Mouse (Mus musculus) heart, embryonic 14.5 days (tissue): ENCODE results near the gene Ptk7. TPM values are rescaled to one million over a fixed set of nuclear protein-coding genes. Genes with fewer than 3 reads are reported as not detected.

Source experiments
- ATAC-seq: fragments of 200-750 bp; cut with Nextera tagmentation; 2 replicates; pipeline ENCODE4 v1.8.0; 2017; ENCODE audit warnings: low read depth, moderate TSS enrichment; ENCODE audit not compliant: insufficient number of reproducible peaks, insufficient read depth, low FRiP score
- H3K27ac ChIP-seq, 2 experiments: fragments of 200-500 bp in 1 of 2; fragments of 300-500 bp in 1 of 2; sonication (generic) in 1 of 2; replicated peaks in 1 of 2; 2 replicates each; pipeline ENCODE4 v1.5.1; 2012 to 2014; ENCODE audit warnings: low read depth in 2 of 2, low read length in 2 of 2, control low read depth in 1 of 2, mild to moderate bottlenecking in 1 of 2, mixed read lengths in 1 of 2; ENCODE audit not compliant: control insufficient read depth in 1 of 2, insufficient read depth in 1 of 2
- H3K27me3 ChIP-seq: fragments of 300-500 bp; sonication (generic); 2 replicates; pipeline ENCODE4 v1.6.1; 2014; ENCODE audit warnings: mild to moderate bottlenecking, low read length, control low read depth; ENCODE audit not compliant: control insufficient read depth, insufficient read depth
- H3K36me3 ChIP-seq: fragments of 300-500 bp; sonication (generic); 2 replicates; pipeline ENCODE4 v1.6.1; 2014; ENCODE audit warnings: mild to moderate bottlenecking, control low read depth, low read length, mixed read lengths; ENCODE audit not compliant: control insufficient read depth, insufficient read depth
- H3K4me1 ChIP-seq, 2 experiments: fragments of 200-500 bp in 1 of 2; fragments of 300-500 bp in 1 of 2; sonication (generic) in 1 of 2; 2 replicates each; pipeline ENCODE4 v1.6.1; 2012 to 2014; ENCODE audit warnings: low read length in 2 of 2, control low read depth in 1 of 2, mixed read lengths in 1 of 2; ENCODE audit not compliant: control insufficient read depth in 2 of 2, insufficient read depth in 2 of 2
- H3K4me2 ChIP-seq: fragments of 300-500 bp; sonication (generic); 2 replicates; pipeline ENCODE4 v1.6.1; 2014; ENCODE audit warnings: mild to moderate bottlenecking, low read length
- H3K4me3 ChIP-seq, 2 experiments: fragments of 200-500 bp in 1 of 2; fragments of 300-500 bp in 1 of 2; sonication (generic) in 1 of 2; 2 replicates each; pipeline ENCODE4 v1.5.1; 2012 to 2014; ENCODE audit warnings: low read length in 2 of 2, mild to moderate bottlenecking in 2 of 2, control low read depth in 1 of 2, low read depth in 1 of 2, moderate library complexity in 1 of 2; ENCODE audit not compliant: control insufficient read depth in 1 of 2, insufficient read depth in 1 of 2
- H3K9ac ChIP-seq: fragments of 300-500 bp; sonication (generic); 2 replicates; pipeline ENCODE4 v1.6.1; 2014; ENCODE audit warnings: mild to moderate bottlenecking, low read length
- H3K9me3 ChIP-seq: fragments of 300-500 bp; sonication (generic); 2 replicates; pipeline ENCODE4 v1.6.1; 2016; ENCODE audit warnings: low read length, control low read depth; ENCODE audit not compliant: control insufficient read depth
- WGBS: fragments of 180-500 bp; shearing (Covaris S2); extraction: QIAGEN DNeasy Blood & Tissue Kit; methylation state at CpG from one replicate; pipeline ENCODE4 v1.1.7; 2014; 5-methylcytosine and 5-hydroxymethylcytosine counted together
- polyA plus RNA-seq: library from polyadenylated mRNA; unstranded; fragments of >200 nt; fragmentation: Nextera tagmentation; extraction: Ambion mirVana; gene quantifications from 2 replicates; pipeline ENCODE4 v1.2.1, GENCODE M21; 2014

Gene Ptk7
- polyA plus RNA-seq, 1 experiment from 2014 or later: 21.3 TPM

DNA sequence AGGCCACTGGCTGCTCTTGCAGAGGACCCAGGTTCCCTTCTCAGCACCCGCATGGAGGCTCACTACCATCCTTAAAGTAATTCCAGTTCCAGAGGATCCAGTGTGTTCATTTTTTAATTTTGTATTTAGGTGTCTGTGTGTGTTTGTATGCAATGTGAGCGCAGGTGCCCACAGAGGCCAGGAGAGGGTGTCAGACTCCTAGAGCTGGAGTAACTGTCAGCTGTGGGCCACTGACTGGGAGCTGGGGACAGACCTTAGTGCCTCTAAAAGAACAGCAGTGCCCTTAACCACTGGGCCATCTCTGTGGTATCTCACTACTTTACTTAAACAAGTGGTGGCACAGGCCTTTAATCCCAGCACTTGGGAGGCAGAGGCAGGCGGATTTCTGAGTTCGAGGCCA lies 26.1 kb downstream of the Ptk7 start:
- Histone ChIP-seq H3K9ac (no peak overlapping the region), H3K27me3 (no peaks in the 10 kb centered on the region), H3K27ac (no peak overlapping the region), H3K36me3 (0 out of 2 replicates have a peak, but pooled peaks cover under 1% of the 10 kb centered on the region), H3K4me2 (no peak overlapping the region), H3K4me3 (no peak overlapping the region), H3K9me3 (no peaks in the 10 kb centered on the region), H3K4me1 (peaks cover 16 to 28% of the 10 kb centered on the region in 2 experiments)
- 98% methylated on average over 4 of the region's 4 CpGs for WGBS
- no peak for ATAC-seq

DNA sequence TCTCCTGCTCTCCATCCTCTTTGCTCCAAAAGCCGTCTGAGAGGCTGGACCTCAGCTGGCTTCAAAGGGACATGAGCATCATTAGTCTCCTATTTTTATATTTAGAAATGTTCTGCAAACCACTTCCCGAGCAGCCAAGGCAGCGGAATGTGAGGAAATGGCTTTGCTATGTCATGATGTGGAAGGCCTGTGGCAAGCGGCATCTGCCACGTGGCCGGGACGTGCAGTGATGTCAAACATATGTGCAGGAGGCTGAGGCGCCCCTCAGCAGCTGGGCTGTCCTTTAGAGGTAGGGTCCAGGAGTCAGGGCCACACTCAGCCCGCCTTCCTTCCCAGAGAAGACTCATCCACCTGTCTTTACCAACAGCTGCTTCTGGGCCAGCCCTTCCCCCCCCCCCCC lies 27.1 kb downstream of the Ptk7 start:
- Histone ChIP-seq H3K9me3 (no peaks in the 10 kb centered on the region), H3K9ac (no peak overlapping the region), H3K4me3 (no peak overlapping the region), H3K27ac (peak overlapping the region; percentile 47 to 72; a peak in 3 of 4 replicates), H3K4me2 (no peak overlapping the region), H3K4me1 (peaks cover 16 to 31% of the 10 kb centered on the region in 2 experiments), H3K27me3 (no peaks in the 10 kb centered on the region), H3K36me3 (0 out of 2 replicates have a peak, but pooled peaks cover 11% of the 10 kb centered on the region)
- no peak; the same call in 1 of the 2 replicates for ATAC-seq
- 44% methylated on average over 9 of the region's 9 CpGs for WGBS

DNA sequence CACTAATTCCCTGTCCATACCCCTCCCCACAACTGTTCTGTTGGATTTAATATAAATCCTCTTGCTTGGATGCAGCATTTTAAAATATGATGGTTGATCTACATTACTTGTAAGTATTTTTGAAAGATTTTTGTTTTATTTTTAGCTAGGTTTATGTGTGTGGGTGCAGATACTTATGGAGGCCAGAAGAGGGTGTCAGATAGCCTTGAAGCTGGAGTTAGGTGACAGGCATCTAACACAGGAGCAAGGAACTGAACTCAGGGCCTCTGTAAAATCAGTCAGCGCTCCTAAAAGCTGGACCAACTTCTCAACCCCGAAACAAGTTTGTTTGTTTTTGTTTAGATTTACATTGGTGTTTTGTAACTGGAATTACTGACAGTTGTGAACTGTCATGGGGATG lies 28.7 kb downstream of the Ptk7 start:
- WGBS: 87% methylated on average over 2 of the region's 2 CpGs
- Histone ChIP-seq H3K27ac (no peak overlapping the region), H3K36me3 (0 out of 2 replicates have a peak, but pooled peaks cover 18% of the 10 kb centered on the region), H3K9me3 (no peaks in the 10 kb centered on the region), H3K4me2 (no peak overlapping the region), H3K4me3 (no peak overlapping the region), H3K27me3 (no peaks in the 10 kb centered on the region), H3K9ac (no peak overlapping the region), H3K4me1 (peaks cover 16 to 32% of the 10 kb centered on the region in 2 experiments)
- no peak for ATAC-seq

DNA sequence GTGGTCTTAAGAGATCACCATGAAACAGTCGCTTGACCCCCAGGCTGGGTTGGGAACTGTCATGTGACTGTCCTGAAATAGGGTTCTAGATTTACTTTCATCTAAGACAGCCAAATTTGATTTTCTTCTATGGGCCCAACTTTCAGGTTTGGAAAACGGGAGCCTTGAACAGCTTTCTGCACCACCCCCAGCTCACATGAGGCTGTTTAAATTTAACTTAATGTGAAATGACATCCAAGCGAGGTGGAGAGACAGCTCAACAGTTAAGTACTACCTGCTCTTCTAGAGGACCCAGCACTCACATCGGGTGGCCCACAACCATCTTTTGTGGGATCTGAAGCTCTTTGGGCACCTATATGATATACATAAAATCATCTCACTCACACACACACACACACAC lies 30.3 kb downstream of the Ptk7 start:
- WGBS: 81% methylated on average over 4 of the region's 4 CpGs
- no peak overlapping the region for H3K4me2 ChIP-seq
- no peak for ATAC-seq
- peaks cover 20 to 35% of the 10 kb centered on the region in 2 experiments for H3K4me1 ChIP-seq
- H3K4me3 ChIP-seq: no peak overlapping the region
- no peak overlapping the region for H3K9ac ChIP-seq
- no peak overlapping the region for H3K27ac ChIP-seq
- H3K27me3 ChIP-seq: no peaks in the 10 kb centered on the region
- 0 out of 2 replicates have a peak, but pooled peaks cover 18% of the 10 kb centered on the region for H3K36me3 ChIP-seq
- H3K9me3 ChIP-seq: no peaks in the 10 kb centered on the region

DNA sequence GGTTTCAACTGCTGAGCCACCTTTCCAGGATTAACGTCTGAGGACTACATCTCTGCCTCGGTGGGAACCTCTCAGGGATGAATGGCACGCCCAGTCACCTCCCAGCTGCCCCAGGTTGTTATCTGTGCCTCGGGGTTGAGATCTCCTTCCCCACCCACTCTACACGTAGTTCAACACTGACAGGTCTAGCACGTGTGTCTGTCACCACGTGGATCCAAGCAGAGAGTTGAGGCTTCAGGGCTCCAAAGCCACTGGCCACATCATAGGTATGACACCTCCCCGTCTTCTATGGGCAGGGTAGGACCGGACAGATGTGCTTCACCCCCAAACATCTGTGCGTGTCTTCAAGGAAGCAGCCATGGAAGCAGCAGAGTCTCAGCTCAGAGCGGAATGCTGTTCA lies 31.3 kb downstream of the Ptk7 start:
- no peak for ATAC-seq
- H3K4me3 ChIP-seq: no peak overlapping the region
- 0 out of 2 replicates have a peak, but pooled peaks cover 18% of the 10 kb centered on the region for H3K36me3 ChIP-seq
- no peak overlapping the region for H3K9ac ChIP-seq
- H3K27me3 ChIP-seq: no peaks in the 10 kb centered on the region
- no peak overlapping the region for H3K4me2 ChIP-seq
- H3K9me3 ChIP-seq: no peaks in the 10 kb centered on the region
- 73% methylated on average over 11 of the region's 11 CpGs for WGBS
- no peak overlapping the region for H3K27ac ChIP-seq
- H3K4me1 ChIP-seq: peaks cover 24 to 35% of the 10 kb centered on the region in 2 experiments

DNA sequence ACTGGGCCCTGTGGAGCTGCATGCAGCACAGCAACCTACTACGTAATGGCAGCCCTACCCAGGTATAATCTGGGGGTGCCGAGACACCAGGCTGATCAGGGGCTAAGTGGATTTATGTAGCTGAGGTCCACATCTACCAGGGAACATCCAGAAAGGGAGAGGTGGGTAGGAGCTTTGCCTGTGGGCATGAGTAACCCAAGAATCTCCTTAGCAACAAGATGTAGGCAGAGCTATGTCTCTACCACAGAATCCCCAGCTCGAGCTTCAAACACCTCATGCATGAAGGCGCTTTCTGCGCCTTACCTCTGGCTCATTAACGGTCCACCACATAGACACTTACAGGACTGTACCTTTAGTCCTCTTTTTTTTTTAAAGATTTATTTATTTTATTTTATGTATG lies 34.0 kb downstream of the Ptk7 start:
- H3K27ac ChIP-seq: peak overlapping the region; percentile 69 to 73; a peak in 3 of 4 replicates
- no peak overlapping the region for H3K4me3 ChIP-seq
- no peaks in the 10 kb centered on the region for H3K9me3 ChIP-seq
- H3K27me3 ChIP-seq: no peaks in the 10 kb centered on the region
- peaks cover 31% of the 10 kb centered on the region for H3K36me3 ChIP-seq
- ATAC-seq: no peak
- 87% methylated on average over 6 of the region's 6 CpGs for WGBS
- no peak overlapping the region for H3K4me2 ChIP-seq
- peaks cover 15 to 26% of the 10 kb centered on the region in 2 experiments for H3K4me1 ChIP-seq
- H3K9ac ChIP-seq: peak overlapping the region; percentile 9

DNA sequence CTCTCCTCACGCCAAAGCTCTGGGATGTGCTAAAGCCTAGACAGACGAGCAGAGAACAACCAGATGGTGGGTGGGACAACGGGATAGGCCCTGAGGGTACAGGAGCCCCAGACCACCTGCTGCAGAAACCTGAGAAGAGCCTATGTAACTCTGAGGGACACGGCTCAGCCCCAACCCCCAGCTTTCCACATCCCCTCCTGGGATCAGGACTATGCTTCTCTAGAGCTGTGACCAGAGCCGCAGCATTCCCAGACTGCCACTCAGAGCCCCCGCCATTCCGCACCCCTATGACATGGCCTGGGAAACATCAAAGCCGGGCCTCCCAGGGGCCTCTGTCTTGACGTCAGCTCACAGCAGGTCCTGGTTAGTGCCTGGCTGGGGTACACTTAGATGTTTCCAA lies 34.7 kb downstream of the Ptk7 start:
- Histone ChIP-seq H3K9me3 (no peaks in the 10 kb centered on the region), H3K9ac (peak overlapping the region; percentile 9), H3K4me1 (peaks cover 15 to 26% of the 10 kb centered on the region in 2 experiments), H3K36me3 (peaks cover 38% of the 10 kb centered on the region), H3K4me2 (no peak overlapping the region), H3K27me3 (no peaks in the 10 kb centered on the region), H3K4me3 (no peak overlapping the region), H3K27ac (peak overlapping the region; percentile 69 to 73)
- WGBS: 11% methylated on average over 9 of the region's 9 CpGs
- no peak for ATAC-seq

DNA sequence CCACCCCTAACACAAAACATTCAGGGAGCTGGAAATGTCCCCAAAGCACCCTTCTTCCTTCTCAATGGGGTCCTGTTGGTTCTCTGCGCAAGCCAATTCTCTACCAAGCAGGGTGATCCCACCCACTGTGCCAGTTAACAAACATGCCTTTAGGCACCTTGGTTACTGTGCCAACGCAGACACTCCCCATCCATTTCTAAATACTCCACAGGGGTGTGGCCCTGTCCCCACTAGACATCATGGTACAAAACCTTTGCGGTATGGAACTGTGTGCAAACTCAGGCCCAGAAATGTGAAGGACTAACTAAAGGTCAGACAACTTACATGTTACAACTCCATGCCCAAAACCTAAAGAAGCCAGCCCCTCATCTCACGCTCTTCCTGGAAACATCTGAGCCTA lies 36.2 kb downstream of the Ptk7 start:
- Histone ChIP-seq H3K27me3 (no peaks in the 10 kb centered on the region), H3K36me3 (peaks cover 52% of the 10 kb centered on the region), H3K9ac (no peak overlapping the region), H3K4me3 (no peak overlapping the region), H3K27ac (no peak overlapping the region), H3K9me3 (no peaks in the 10 kb centered on the region), H3K4me2 (no peak overlapping the region), H3K4me1 (peaks cover 15 to 20% of the 10 kb centered on the region in 2 experiments)
- ATAC-seq: no peak
- 84% methylated on average over 4 of the region's 4 CpGs for WGBS
